Mouse (Mus musculus): ENCODE measurements around the gene Src. TPM values are rescaled to one million over a fixed set of nuclear protein-coding genes. Genes with fewer than 3 reads are reported as not detected.
A peak's percentile ranks its signal among the peaks of the same experiment; 100 is the strongest.

Src gene
- total RNA-seq, 1 experiment, result 36.7 TPM

GRCm38 (mm10) chr2:157466836-157467235, 48.6 kb downstream of the Src start:
- Histone ChIP-seq H3K9me3 (ENCODE audit: control insufficient read depth, insufficient read depth, low read depth, low read length) (no peaks in the 10 kb centered on the region), H3K9ac (ENCODE audit: insufficient read depth, low read depth, low read length, poor library complexity, severe bottlenecking) (peak overlapping the region; percentile 16; the same call in 1 of the 2 replicates), H3K36me3 (ENCODE audit: control insufficient read depth, insufficient read depth, low read length, poor library complexity, severe bottlenecking) (peaks cover 27% of the 10 kb centered on the region; the same call in 1 of the 2 replicates), H3K4me3 (ENCODE audit: insufficient read depth in 1 of 2, low read depth in 1 of 2, low read length in 2 of 2, poor library complexity in 1 of 2, severe bottlenecking in 1 of 2) (no peak overlapping the region), H3K27ac (ENCODE audit: insufficient read depth, low read depth, low read length, poor library complexity, severe bottlenecking) (peak overlapping the region; percentile 82; the same call in 1 of the 2 replicates), H3K4me1 (ENCODE audit: control insufficient read depth in 2 of 2, insufficient read depth in 2 of 2, low read length in 2 of 2, poor library complexity in 1 of 2) (peaks cover 9 to 66% of the 10 kb centered on the region in 2 experiments)
- TF ChIP-seq ZNF384 (IDR thresholded peaks at IDR 0.05; ENCODE audit: low read depth, low read length) (no peak), ZC3H11A (IDR thresholded peaks at IDR 0.05; ENCODE audit: borderline replicate concordance, low read depth, low read length) (no peak), CHD2 (IDR thresholded peaks at IDR 0.05; ENCODE audit: low read depth, low read length) (no peak), HCFC1 (IDR thresholded peaks at IDR 0.05; ENCODE audit: borderline replicate concordance, insufficient read depth, low read length) (no peak), MAFK (IDR thresholded peaks at IDR 0.05; ENCODE audit: insufficient read depth, low read depth, low read length) (no peak)
- DNase-seq (ENCODE audit: low read depth, low spot score), result no peak
- in situ Hi-C loops (cut with MboI; ENCODE audit: low sequenced_read_pairs in 2 of 2, unreplicated experiment in 2 of 2), result loop anchor here (10.0 kb wide), 1 partner anchor 122 kb away; the partner anchor contains the start of gene Ghrh (in 2 of the 2)

- H3K9ac ChIP-seq (ENCODE audit: insufficient read depth, low read depth, low read length, poor library complexity, severe bottlenecking), result no peak overlapping the region
- H3K4me3 ChIP-seq (ENCODE audit: insufficient read depth in 1 of 2, low read depth in 1 of 2, low read length in 2 of 2, poor library complexity in 1 of 2, severe bottlenecking in 1 of 2), result no peak overlapping the region
- in situ Hi-C loops (cut with MboI; ENCODE audit: low sequenced_read_pairs in 2 of 2, unreplicated experiment in 2 of 2), result loop anchor here (10.0 kb wide), 1 partner anchor 123 kb away; the partner anchor contains the start of gene Ghrh (in 2 of the 2)
- H3K9me3 ChIP-seq (ENCODE audit: control insufficient read depth, insufficient read depth, low read depth, low read length), result no peaks in the 10 kb centered on the region
- H3K27ac ChIP-seq (ENCODE audit: insufficient read depth, low read depth, low read length, poor library complexity, severe bottlenecking), result peak overlapping the region; percentile 82
- no peak for DNase-seq (ENCODE audit: low read depth, low spot score)
- H3K4me1 ChIP-seq (ENCODE audit: control insufficient read depth in 2 of 2, insufficient read depth in 2 of 2, low read length in 2 of 2, poor library complexity in 1 of 2), result peaks cover 6 to 56% of the 10 kb centered on the region in 2 experiments; a peak in 3 of 4 replicates
- TF ChIP-seq CHD2 (IDR thresholded peaks at IDR 0.05; ENCODE audit: low read depth, low read length) (no peak), ZC3H11A (IDR thresholded peaks at IDR 0.05; ENCODE audit: borderline replicate concordance, low read depth, low read length) (no peak), ZNF384 (IDR thresholded peaks at IDR 0.05; ENCODE audit: low read depth, low read length) (no peak), MAFK (IDR thresholded peaks at IDR 0.05; ENCODE audit: insufficient read depth, low read depth, low read length) (no peak), HCFC1 (IDR thresholded peaks at IDR 0.05; ENCODE audit: borderline replicate concordance, insufficient read depth, low read length) (no peak)
- H3K36me3 ChIP-seq (ENCODE audit: control insufficient read depth, insufficient read depth, low read length, poor library complexity, severe bottlenecking), result peaks cover 27% of the 10 kb centered on the region; the same call in 1 of the 2 replicates
These were observed 50.0 kb downstream of the Src start for GRCm38 (mm10) chr2:157468130-157468796.

- Histone ChIP-seq H3K9me3 (ENCODE audit: control insufficient read depth, insufficient read depth, low read depth, low read length) (no peaks in the 10 kb centered on the region), H3K9ac (ENCODE audit: insufficient read depth, low read depth, low read length, poor library complexity, severe bottlenecking) (no peak overlapping the region), H3K36me3 (ENCODE audit: control insufficient read depth, insufficient read depth, low read length, poor library complexity, severe bottlenecking) (peaks cover 22% of the 10 kb centered on the region; the same call in 1 of the 2 replicates), H3K4me1 (ENCODE audit: control insufficient read depth in 2 of 2, insufficient read depth in 2 of 2, low read length in 2 of 2, poor library complexity in 1 of 2) (peaks cover 4 to 45% of the 10 kb centered on the region in 2 experiments; a peak in 3 of 4 replicates), H3K4me3 (ENCODE audit: insufficient read depth in 1 of 2, low read depth in 1 of 2, low read length in 2 of 2, poor library complexity in 1 of 2, severe bottlenecking in 1 of 2) (no peak overlapping the region), H3K27ac (ENCODE audit: insufficient read depth, low read depth, low read length, poor library complexity, severe bottlenecking) (no peak overlapping the region)
- no peak for TF ChIP-seq ZC3H11A (IDR thresholded peaks at IDR 0.05; ENCODE audit: borderline replicate concordance, low read depth, low read length)
- TF ChIP-seq ZNF384 (IDR thresholded peaks at IDR 0.05; ENCODE audit: low read depth, low read length), result no peak
- TF ChIP-seq HCFC1 (IDR thresholded peaks at IDR 0.05; ENCODE audit: borderline replicate concordance, insufficient read depth, low read length), result no peak
- TF ChIP-seq CHD2 (IDR thresholded peaks at IDR 0.05; ENCODE audit: low read depth, low read length), result no peak
- no peak for TF ChIP-seq MAFK (IDR thresholded peaks at IDR 0.05; ENCODE audit: insufficient read depth, low read depth, low read length)
- in situ Hi-C loops (cut with MboI; ENCODE audit: low sequenced_read_pairs in 2 of 2, unreplicated experiment in 2 of 2), result no loop called here
- no peak for DNase-seq (ENCODE audit: low read depth, low spot score)
These were observed 53.0 kb downstream of the Src start for GRCm38 (mm10) chr2:157471292-157471691.

- Histone ChIP-seq H3K4me3 (ENCODE audit: insufficient read depth in 1 of 2, low read depth in 1 of 2, low read length in 2 of 2, poor library complexity in 1 of 2, severe bottlenecking in 1 of 2) (no peak overlapping the region), H3K27ac (ENCODE audit: insufficient read depth, low read depth, low read length, poor library complexity, severe bottlenecking) (no peak overlapping the region), H3K4me1 (ENCODE audit: control insufficient read depth in 2 of 2, insufficient read depth in 2 of 2, low read length in 2 of 2, poor library complexity in 1 of 2) (peaks cover 4 to 40% of the 10 kb centered on the region in 2 experiments; a peak in 3 of 4 replicates), H3K9ac (ENCODE audit: insufficient read depth, low read depth, low read length, poor library complexity, severe bottlenecking) (no peak overlapping the region), H3K36me3 (ENCODE audit: control insufficient read depth, insufficient read depth, low read length, poor library complexity, severe bottlenecking) (peaks cover 21% of the 10 kb centered on the region; the same call in 1 of the 2 replicates), H3K9me3 (ENCODE audit: control insufficient read depth, insufficient read depth, low read depth, low read length) (no peaks in the 10 kb centered on the region)
- no peak for TF ChIP-seq MAFK (IDR thresholded peaks at IDR 0.05; ENCODE audit: insufficient read depth, low read depth, low read length)
- TF ChIP-seq ZNF384 (IDR thresholded peaks at IDR 0.05; ENCODE audit: low read depth, low read length), result no peak
- no peak for TF ChIP-seq CHD2 (IDR thresholded peaks at IDR 0.05; ENCODE audit: low read depth, low read length)
- TF ChIP-seq ZC3H11A (IDR thresholded peaks at IDR 0.05; ENCODE audit: borderline replicate concordance, low read depth, low read length), result no peak
- no peak for TF ChIP-seq HCFC1 (IDR thresholded peaks at IDR 0.05; ENCODE audit: borderline replicate concordance, insufficient read depth, low read length)
- DNase-seq (ENCODE audit: low read depth, low spot score), result no peak
- in situ Hi-C loops (cut with MboI; ENCODE audit: low sequenced_read_pairs in 2 of 2, unreplicated experiment in 2 of 2), result no loop called here
These were observed 53.5 kb downstream of the Src start for GRCm38 (mm10) chr2:157471737-157472136.
